Mouse (Mus musculus): ENCODE measurements around the gene Adam10. TPM values are rescaled to one million over a fixed set of nuclear protein-coding genes. Genes with fewer than 3 reads are reported as not detected.

Adam10 gene
- polyA plus RNA-seq, 1 experiment, result 6.8 TPM

- no peak for TF ChIP-seq CTCF (IDR thresholded peaks at IDR 0.05; ENCODE audit: control insufficient read depth, insufficient read depth, insufficient replicate concordance, low read depth, low read length)
- no peak for TF ChIP-seq POLR2A (IDR thresholded peaks at IDR 0.05; ENCODE audit: control insufficient read depth, low read depth, low read length)
- Histone ChIP-seq H3K4me3 (ENCODE audit: control insufficient read depth, low read depth, low read length) (no peak overlapping the region), H3K27me3 (ENCODE audit: control insufficient read depth, insufficient read depth, low read length) (no peaks in the 10 kb centered on the region), H3K36me3 (ENCODE audit: control insufficient read depth, insufficient read depth, low read length) (peaks cover 2% of the 10 kb centered on the region; the same call in 1 of the 2 replicates), H3K27ac (ENCODE audit: control insufficient read depth, insufficient read depth, low read depth, low read length) (no peak overlapping the region), H3K4me1 (ENCODE audit: control insufficient read depth, insufficient read depth, low read length) (peaks cover 3% of the 10 kb centered on the region)
These were observed 24.9 kb upstream of the Adam10 start for GRCm38 (mm10) chr9:70653875-70654274.

GRCm38 (mm10) chr9:70654496-70654895 lies 24.3 kb upstream of the Adam10 start:
- Histone ChIP-seq H3K4me1 (ENCODE audit: control insufficient read depth, insufficient read depth, low read length) (peaks cover 3% of the 10 kb centered on the region), H3K27me3 (ENCODE audit: control insufficient read depth, insufficient read depth, low read length) (no peaks in the 10 kb centered on the region), H3K4me3 (ENCODE audit: control insufficient read depth, low read depth, low read length) (no peak overlapping the region), H3K27ac (ENCODE audit: control insufficient read depth, insufficient read depth, low read depth, low read length) (no peak overlapping the region), H3K36me3 (ENCODE audit: control insufficient read depth, insufficient read depth, low read length) (peaks cover 2% of the 10 kb centered on the region; the same call in 1 of the 2 replicates)
- TF ChIP-seq CTCF (IDR thresholded peaks at IDR 0.05; ENCODE audit: control insufficient read depth, insufficient read depth, insufficient replicate concordance, low read depth, low read length), result no peak
- no peak for TF ChIP-seq POLR2A (IDR thresholded peaks at IDR 0.05; ENCODE audit: control insufficient read depth, low read depth, low read length)

- H3K36me3 ChIP-seq (ENCODE audit: control insufficient read depth, insufficient read depth, low read length), result no peaks in the 10 kb centered on the region
- H3K27ac ChIP-seq (ENCODE audit: control insufficient read depth, insufficient read depth, low read depth, low read length), result no peak overlapping the region
- no peak for TF ChIP-seq POLR2A (IDR thresholded peaks at IDR 0.05; ENCODE audit: control insufficient read depth, low read depth, low read length)
- no peak for TF ChIP-seq CTCF (IDR thresholded peaks at IDR 0.05; ENCODE audit: control insufficient read depth, insufficient read depth, insufficient replicate concordance, low read depth, low read length)
- no peak overlapping the region for H3K4me3 ChIP-seq (ENCODE audit: control insufficient read depth, low read depth, low read length)
- H3K4me1 ChIP-seq (ENCODE audit: control insufficient read depth, insufficient read depth, low read length), result peaks cover 3% of the 10 kb centered on the region
- no peaks in the 10 kb centered on the region for H3K27me3 ChIP-seq (ENCODE audit: control insufficient read depth, insufficient read depth, low read length)
These were observed 23.1 kb upstream of the Adam10 start for GRCm38 (mm10) chr9:70655764-70656129.

- H3K27me3 ChIP-seq (ENCODE audit: control insufficient read depth, insufficient read depth, low read length), result no peaks in the 10 kb centered on the region
- peak within 1 kb of the TSS; percentile 90 for H3K27ac ChIP-seq (ENCODE audit: control insufficient read depth, insufficient read depth, low read depth, low read length)
- H3K4me1 ChIP-seq (ENCODE audit: control insufficient read depth, insufficient read depth, low read length), result peaks cover 3% of the 10 kb centered on the region
- TF ChIP-seq POLR2A (IDR thresholded peaks at IDR 0.05; ENCODE audit: control insufficient read depth, low read depth, low read length) (no peak), CTCF (IDR thresholded peaks at IDR 0.05; ENCODE audit: control insufficient read depth, insufficient read depth, insufficient replicate concordance, low read depth, low read length) (no peak)
- H3K4me3 ChIP-seq (ENCODE audit: control insufficient read depth, low read depth, low read length), result peak within 1 kb of the TSS; percentile 90
- no peaks in the 10 kb centered on the region for H3K36me3 ChIP-seq (ENCODE audit: control insufficient read depth, insufficient read depth, low read length)
These were observed 22.4 kb upstream of the Adam10 start, which contains the start of gene Gm10642 for GRCm38 (mm10) chr9:70656130-70657007. Gm10642 (plus strand) TSS chr9:70656251.

GRCm38 (mm10) chr9:70657013-70657967 lies 21.5 kb upstream of the Adam10 start, which contains the start of gene Mindy2:
Mindy2 (minus strand) TSS chr9:70657174.
- peak within 1 kb of the TSS; percentile 90 for H3K27ac ChIP-seq (ENCODE audit: control insufficient read depth, insufficient read depth, low read depth, low read length)

GRCm38 (mm10) chr9:70658266-70658665 lies 20.5 kb upstream of the Adam10 start:
- Histone ChIP-seq H3K4me1 (ENCODE audit: control insufficient read depth, insufficient read depth, low read length) (peaks cover 3% of the 10 kb centered on the region), H3K4me3 (ENCODE audit: control insufficient read depth, low read depth, low read length) (no peak overlapping the region), H3K36me3 (ENCODE audit: control insufficient read depth, insufficient read depth, low read length) (no peaks in the 10 kb centered on the region), H3K27me3 (ENCODE audit: control insufficient read depth, insufficient read depth, low read length) (no peaks in the 10 kb centered on the region), H3K27ac (ENCODE audit: control insufficient read depth, insufficient read depth, low read depth, low read length) (no peak overlapping the region)
- TF ChIP-seq POLR2A (IDR thresholded peaks at IDR 0.05; ENCODE audit: control insufficient read depth, low read depth, low read length), result no peak
- no peak for TF ChIP-seq CTCF (IDR thresholded peaks at IDR 0.05; ENCODE audit: control insufficient read depth, insufficient read depth, insufficient replicate concordance, low read depth, low read length)

More at GRCm38 (mm10) chr9:70657013-70657967, 21.5 kb upstream of the Adam10 start, which contains the start of gene Mindy2:
- Histone ChIP-seq H3K36me3 (ENCODE audit: control insufficient read depth, insufficient read depth, low read length) (no peaks in the 10 kb centered on the region), H3K4me1 (ENCODE audit: control insufficient read depth, insufficient read depth, low read length) (peaks cover 3% of the 10 kb centered on the region), H3K27me3 (ENCODE audit: control insufficient read depth, insufficient read depth, low read length) (no peaks in the 10 kb centered on the region), H3K4me3 (ENCODE audit: control insufficient read depth, low read depth, low read length) (peak within 1 kb of the TSS; percentile 90)
- TF ChIP-seq POLR2A (IDR thresholded peaks at IDR 0.05; ENCODE audit: control insufficient read depth, low read depth, low read length) (peak; percentile 88), CTCF (IDR thresholded peaks at IDR 0.05; ENCODE audit: control insufficient read depth, insufficient read depth, insufficient replicate concordance, low read depth, low read length) (no peak)

All from testis, adult 2 months (tissue).